Mouse (Mus musculus) gastrocnemius, postnatal 36 days (tissue): ENCODE measurements around the gene Vwa5b1. TPM values are rescaled to one million over a fixed set of nuclear protein-coding genes. Genes with fewer than 3 reads are reported as not detected.
A peak's percentile ranks its signal among the peaks of the same experiment; 100 is the strongest.

ENCODE experiments used
- DNase-seq, 2 experiments: peaks; one replicate each; pipeline ENCODE4 v3.0.0; 2022
- intact Hi-C: fragments of 180-260 bp; cut with DNase I; formaldehyde crosslinking; loops from one replicate; pipeline ENCODE4 v1.15.1; 2025
- total RNA-seq, 2 experiments: library from RNA; stranded (reverse); gene quantifications; 2 replicates each; pipeline ENCODE4 v1.2.3; 2021

Vwa5b1 gene
- total RNA-seq, 2 experiments from 2014 or later, result not detected

GRCm38 (mm10) chr4:138578406-138578805 lies 57.3 kb downstream of the Vwa5b1 start:
- no peak for DNase-seq
- intact Hi-C loops, result no loop called here

- intact Hi-C loops, result no loop called here
- no peak for DNase-seq
Observed at GRCm38 (mm10) chr4:138576661-138577060, 59.0 kb downstream of the Vwa5b1 start.

- intact Hi-C loops, result no loop called here
- no peak for DNase-seq
Observed at GRCm38 (mm10) chr4:138574800-138575606, 60.7 kb downstream of the Vwa5b1 start.

- intact Hi-C loops, result no loop called here
- no peak for DNase-seq
Observed at GRCm38 (mm10) chr4:138569928-138570327, 65.8 kb downstream of the Vwa5b1 start.

GRCm38 (mm10) chr4:138568275-138568674 lies 67.4 kb downstream of the Vwa5b1 start:
- DNase-seq, result no peak
- intact Hi-C loops, result no loop called here

GRCm38 (mm10) chr4:138561986-138562385 lies 73.7 kb downstream of the Vwa5b1 start:
- intact Hi-C loops, result loop anchor here (1.0 to 5.0 kb wide), 3 partner anchors 55 to 140 kb away; no protein-coding TSS in a partner anchor
- peak; percentile 70 to 76 for DNase-seq

- DNase-seq, result peak; percentile 35 to 57
- intact Hi-C loops, result no loop called here
Observed at GRCm38 (mm10) chr4:138555531-138555930, 80.2 kb downstream of the Vwa5b1 start.

- intact Hi-C loops, result no loop called here
- no peak for DNase-seq
Observed at GRCm38 (mm10) chr4:138554934-138555333, 80.8 kb downstream of the Vwa5b1 start.

GRCm38 (mm10) chr4:138554302-138554701 lies 81.4 kb downstream of the Vwa5b1 start:
- intact Hi-C loops, result no loop called here
- DNase-seq, result no peak

GRCm38 (mm10) chr4:138553516-138553933 lies 82.2 kb downstream of the Vwa5b1 start:
- intact Hi-C loops, result no loop called here
- no peak for DNase-seq

- intact Hi-C loops, result no loop called here
- DNase-seq, result no peak
Observed at GRCm38 (mm10) chr4:138553116-138553515, 82.6 kb downstream of the Vwa5b1 start.

GRCm38 (mm10) chr4:138551601-138552000 lies 84.1 kb downstream of the Vwa5b1 start:
- intact Hi-C loops, result no loop called here
- no peak for DNase-seq

GRCm38 (mm10) chr4:138550557-138550956 lies 85.1 kb downstream of the Vwa5b1 start:
- intact Hi-C loops, result no loop called here
- DNase-seq, result no peak

GRCm38 (mm10) chr4:138548960-138549359 lies 86.7 kb downstream of the Vwa5b1 start:
- DNase-seq, result no peak
- intact Hi-C loops, result no loop called here

- no peak for DNase-seq
- intact Hi-C loops, result no loop called here
Observed at GRCm38 (mm10) chr4:138548124-138548561, 87.5 kb downstream of the Vwa5b1 start.

GRCm38 (mm10) chr4:138547556-138547955 lies 88.1 kb downstream of the Vwa5b1 start:
- DNase-seq, result no peak
- intact Hi-C loops, result no loop called here

- DNase-seq, result no peak
- intact Hi-C loops, result no loop called here
Observed at GRCm38 (mm10) chr4:138547041-138547440, 88.6 kb downstream of the Vwa5b1 start.

GRCm38 (mm10) chr4:138546241-138546640 lies 89.4 kb downstream of the Vwa5b1 start:
- DNase-seq, result no peak
- intact Hi-C loops, result no loop called here

GRCm38 (mm10) chr4:138543177-138543576 lies 92.5 kb downstream of the Vwa5b1 start:
- DNase-seq, result peak; percentile 20 to 34

GRCm38 (mm10) chr4:138538084-138538449 lies 97.6 kb downstream of the Vwa5b1 start:
- intact Hi-C loops, result no loop called here
- DNase-seq, result no peak

More at GRCm38 (mm10) chr4:138543177-138543576, 92.5 kb downstream of the Vwa5b1 start:
- intact Hi-C loops, result no loop called here

- DNase-seq, result no peak
- intact Hi-C loops, result no loop called here
Observed at GRCm38 (mm10) chr4:138537210-138538083, 98.2 kb downstream of the Vwa5b1 start.
